In the genomic region with DNA sequence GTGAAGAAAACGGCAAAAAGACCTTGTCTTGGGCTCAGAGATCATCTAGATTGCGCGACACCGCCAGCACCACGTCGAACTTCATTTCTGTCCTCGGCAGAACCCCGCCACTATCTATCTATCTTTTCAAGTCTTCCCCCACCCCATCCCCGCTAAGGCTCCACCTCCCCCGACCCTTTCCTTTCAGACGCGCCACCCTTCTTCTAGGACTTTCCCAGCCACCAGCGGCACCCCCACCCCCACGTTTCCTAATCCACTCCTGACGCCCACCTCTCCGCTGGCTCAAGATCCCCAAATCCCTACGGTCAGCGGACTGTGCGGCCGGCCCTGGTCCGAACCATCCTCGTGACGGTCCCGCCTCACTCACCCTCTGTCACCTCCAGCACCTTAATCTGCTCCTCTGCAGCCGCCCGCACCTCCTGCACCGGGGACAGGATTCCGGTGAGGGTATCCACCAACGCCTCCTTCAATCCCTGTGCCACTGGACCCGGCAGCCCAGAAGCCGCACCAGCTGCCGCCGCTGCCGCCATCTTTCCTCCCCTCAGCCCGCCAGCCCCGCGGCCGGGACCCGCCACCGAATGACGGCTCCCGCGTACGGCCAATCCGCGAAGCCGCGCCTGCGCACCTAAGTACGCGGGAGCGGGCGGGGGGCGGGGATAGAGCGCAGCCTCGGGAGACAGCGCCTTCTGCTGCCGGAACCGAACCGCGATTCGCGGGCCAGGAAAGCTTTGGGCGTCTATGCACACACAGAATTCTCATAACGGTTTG, we compare ENCODE assay signal across 7 mouse cellular contexts. TPM values are rescaled to one million over a fixed set of nuclear protein-coding genes. Genes with fewer than 3 reads are reported as not detected.
DNase-seq lines count a peak whose midpoint lies in the region; ATAC-seq lines count a peak whose summit lies in the region.

TSS of gene Ipo9 (minus strand) at position 599 of the 768 bp plus-strand sequence.

- ATAC-seq in embryonic facial prominence, embryonic 12.5 days (ENCODE audit: insufficient number of reproducible peaks, insufficient read depth, low FRiP score, low TSS enrichment) = peak; percentile 90
- peak; percentile 88 for ATAC-seq in limb, embryonic 11.5 days (ENCODE audit: insufficient number of reproducible peaks, low FRiP score, low TSS enrichment, low read depth)
- ATAC-seq in midbrain, embryonic 14.5 days (ENCODE audit: low FRiP score, low TSS enrichment) = peak; percentile 94

- WGBS in embryonic facial prominence, embryonic 12.5 days = under 1% methylated on average over 65 of the region's 65 CpGs
- under 1% methylated on average over 65 of the region's 65 CpGs for WGBS in limb, embryonic 11.5 days
- under 1% methylated on average over 65 of the region's 65 CpGs for WGBS in midbrain, embryonic 14.5 days

- H3K4me2 ChIP-seq in embryonic facial prominence, embryonic 12.5 days (replicated peaks) = peak within 1 kb of the TSS; percentile 53
- peak within 1 kb of the TSS; percentile 39 for H3K4me2 ChIP-seq in limb, embryonic 11.5 days (ENCODE audit: low read depth, severe bottlenecking)
- peak within 1 kb of the TSS; percentile 59 for H3K4me2 ChIP-seq in midbrain, embryonic 14.5 days (ENCODE audit: low read length)

- H3K27ac ChIP-seq in embryonic facial prominence, embryonic 12.5 days = peak within 1 kb of the TSS; percentile 90
- peak within 1 kb of the TSS; percentile 75 for H3K27ac ChIP-seq in limb, embryonic 11.5 days (replicated peaks; ENCODE audit: low read depth, low read length)
- H3K27ac ChIP-seq in midbrain, embryonic 14.5 days (replicated peaks; ENCODE audit: low read depth, low read length) = peak within 1 kb of the TSS; percentile 91

- DNase-seq in adrenal gland, postnatal 25 days = peak; percentile 95
- peak; percentile 99 for DNase-seq in heart, adult 11 months
- peak; percentile 93 for DNase-seq in kidney, adult 18-20 months
- peak; percentile 90 for DNase-seq in limb, embryonic 11.5 days (ENCODE audit: low spot score)
- peak; percentile 98 for DNase-seq in midbrain, embryonic 14.5 days
- DNase-seq in spleen, adult 18-20 months = peak; percentile 79 to 89

- H3K27me3 ChIP-seq in embryonic facial prominence, embryonic 12.5 days = no peaks in the 10 kb centered on the region
- no peaks in the 10 kb centered on the region for H3K27me3 ChIP-seq in limb, embryonic 11.5 days (ENCODE audit: control insufficient read depth, insufficient read depth, low read length)
- no peaks in the 10 kb centered on the region for H3K27me3 ChIP-seq in midbrain, embryonic 14.5 days (ENCODE audit: control insufficient read depth, insufficient read depth, low read length)

- H3K9ac ChIP-seq in embryonic facial prominence, embryonic 12.5 days = peak within 1 kb of the TSS; percentile 92
- H3K9ac ChIP-seq in limb, embryonic 11.5 days (ENCODE audit: low read length) = peak within 1 kb of the TSS; percentile 96
- H3K9ac ChIP-seq in midbrain, embryonic 14.5 days (replicated peaks; ENCODE audit: low read length) = peak within 1 kb of the TSS; percentile 87

- H3K36me3 ChIP-seq in embryonic facial prominence, embryonic 12.5 days = peaks cover 14% of the 10 kb centered on the region
- peaks cover 3% of the 10 kb centered on the region; the same call in 1 of the 2 replicates for H3K36me3 ChIP-seq in limb, embryonic 11.5 days (ENCODE audit: control insufficient read depth, insufficient read depth, low read length)
- peaks cover 19% of the 10 kb centered on the region for H3K36me3 ChIP-seq in midbrain, embryonic 14.5 days (ENCODE audit: control insufficient read depth, insufficient read depth, low read length)

- H3K4me1 ChIP-seq in embryonic facial prominence, embryonic 12.5 days = peaks cover 23% of the 10 kb centered on the region
- H3K4me1 ChIP-seq in limb, embryonic 11.5 days (ENCODE audit: control insufficient read depth, insufficient read depth, low read length) = peaks cover 13% of the 10 kb centered on the region
- H3K4me1 ChIP-seq in midbrain, embryonic 14.5 days (ENCODE audit: control insufficient read depth, insufficient read depth, low read length) = peaks cover 22% of the 10 kb centered on the region

- no peaks in the 10 kb centered on the region for H3K9me3 ChIP-seq in embryonic facial prominence, embryonic 12.5 days
- H3K9me3 ChIP-seq in limb, embryonic 11.5 days (ENCODE audit: control insufficient read depth, low read length) = no peaks in the 10 kb centered on the region
- no peaks in the 10 kb centered on the region for H3K9me3 ChIP-seq in midbrain, embryonic 14.5 days (ENCODE audit: control insufficient read depth, low read length)

- peak within 1 kb of the TSS; percentile 89 for H3K4me3 ChIP-seq in embryonic facial prominence, embryonic 12.5 days
- peak within 1 kb of the TSS; percentile 95 for H3K4me3 ChIP-seq in limb, embryonic 11.5 days (ENCODE audit: low read depth, low read length)
- peak within 1 kb of the TSS; percentile 95 for H3K4me3 ChIP-seq in midbrain, embryonic 14.5 days (replicated peaks; ENCODE audit: low read depth, low read length)

RNA-seq across cellular contexts. Expression of gene Ipo9, which starts in this region (rescaled TPM):
- 60.4 and 77.0 TPM in 2 replicates for total RNA-seq in adrenal gland, postnatal 25 days (2021)
- 183 and 189 TPM in 2 replicates for polyA plus RNA-seq in embryonic facial prominence, embryonic 12.5 days (2016; fragmentation: Nextera tagmentation; extraction: Ambion mirVana)
- 191 and 214 TPM in 2 replicates for polyA plus RNA-seq in limb, embryonic 11.5 days (2014; fragmentation: Nextera tagmentation; extraction: Ambion mirVana)
- 126 and 127 TPM in 2 replicates for polyA plus RNA-seq in midbrain, embryonic 14.5 days (2014; fragmentation: Nextera tagmentation; extraction: Ambion mirVana)

Comparison
In these comparisons a context has a peak if more than half of its experiments do, and no peak if none do; other contexts are left out.
1. Peak in every context shown above with its lines: DNase-seq, ATAC-seq, H3K4me3 ChIP-seq and H3K27ac ChIP-seq.